Comparison of ENCODE assay signal across 10 mouse cellular contexts in genomic region chr5:24427285-24427633, GRCm38 (mm10). TPM values are rescaled to one million over a fixed set of nuclear protein-coding genes. Genes with fewer than 3 reads are reported as not detected.
A peak's percentile ranks its signal among the peaks of the same experiment; 100 is the strongest.
DNase-seq lines count a peak whose midpoint lies in the region; ATAC-seq and TF ChIP-seq lines count a peak whose summit lies in the region.
"Had no signal": no experiment of that assay in that cellular context is flagged by ENCODE, and none has a peak within 500 bp of the region (broad histone marks: within the 10 kb centered on the region; RNA-seq: fewer than 3 reads in every experiment).

No protein-coding gene starts in this region.

- intact Hi-C loops in heart, postnatal 10 days (cut with DNase I): loop anchor here (2.0 kb wide), 2 partner anchors 18 to 44 kb away; partner anchors contain the start of gene Fastk

- no peak for ATAC-seq in heart, embryonic 14.5 days (ENCODE audit: insufficient number of reproducible peaks, insufficient read depth, low FRiP score, low read depth)
- ATAC-seq in midbrain, embryonic 12.5 days (ENCODE audit: low FRiP score, low read depth): no peak
- ATAC-seq in midbrain, postnatal 0 days (ENCODE audit: low FRiP score): no peak
- no peak for ATAC-seq in limb, embryonic 14.5 days (ENCODE audit: low FRiP score, low read depth)

- H3K4me1 ChIP-seq in heart, embryonic 14.5 days (ENCODE audit: control insufficient read depth in 2 of 2, insufficient read depth in 2 of 2, low read length in 2 of 2): peaks cover 36 to 49% of the 10 kb centered on the region in 2 experiments
- H3K4me1 ChIP-seq in midbrain, embryonic 12.5 days: peaks cover 52% of the 10 kb centered on the region
- H3K4me1 ChIP-seq in midbrain, postnatal 0 days (ENCODE audit: insufficient read depth, low read length): peaks cover 16% of the 10 kb centered on the region; the same call in 1 of the 2 replicates
- peaks cover 40% of the 10 kb centered on the region for H3K4me1 ChIP-seq in limb, embryonic 14.5 days (ENCODE audit: control insufficient read depth, insufficient read depth, low read length)

- H3K9me3 ChIP-seq in heart, embryonic 14.5 days (ENCODE audit: control insufficient read depth, low read length): no peaks in the 10 kb centered on the region
- H3K9me3 ChIP-seq in midbrain, embryonic 12.5 days: no peaks in the 10 kb centered on the region
- no peaks in the 10 kb centered on the region for H3K9me3 ChIP-seq in midbrain, postnatal 0 days (ENCODE audit: low read length)
- no peaks in the 10 kb centered on the region for H3K9me3 ChIP-seq in limb, embryonic 14.5 days (ENCODE audit: control insufficient read depth, low read length)

- WGBS in heart, embryonic 14.5 days: 34% methylated on average over 12 of the region's 12 CpGs
- 15% methylated on average over 12 of the region's 12 CpGs for WGBS in midbrain, embryonic 12.5 days
- 25% methylated on average over 12 of the region's 12 CpGs for WGBS in midbrain, postnatal 0 days
- WGBS in limb, embryonic 14.5 days: 15% methylated on average over 12 of the region's 12 CpGs

- no peak overlapping the region for H3K9ac ChIP-seq in heart, embryonic 14.5 days (ENCODE audit: low read length)
- H3K9ac ChIP-seq in midbrain, embryonic 12.5 days (replicated peaks): peak overlapping the region; percentile 64
- H3K9ac ChIP-seq in midbrain, postnatal 0 days (replicated peaks; ENCODE audit: low read length, poor library complexity, severe bottlenecking): no peak overlapping the region
- H3K9ac ChIP-seq in limb, embryonic 14.5 days (ENCODE audit: low read depth, low read length, severe bottlenecking): no peak overlapping the region
- H3K9ac ChIP-seq: liver, embryonic 14.5 days had no signal

- no peak overlapping the region for H3K27ac ChIP-seq in heart, embryonic 14.5 days (replicated peaks in 1 of 2; ENCODE audit: control insufficient read depth in 1 of 2, insufficient read depth in 1 of 2, low read depth in 2 of 2, low read length in 2 of 2)
- no peak overlapping the region for H3K27ac ChIP-seq in midbrain, embryonic 12.5 days (replicated peaks)
- H3K27ac ChIP-seq in midbrain, postnatal 0 days (ENCODE audit: low read depth, low read length): no peak overlapping the region
- no peak overlapping the region for H3K27ac ChIP-seq in limb, embryonic 14.5 days (replicated peaks; ENCODE audit: low read depth, low read length)
- H3K27ac ChIP-seq: liver, embryonic 14.5 days had no signal

- H3K4me3 ChIP-seq in heart, embryonic 14.5 days (ENCODE audit: control insufficient read depth in 1 of 2, insufficient read depth in 1 of 2, low read depth in 1 of 2, low read length in 2 of 2): 0 out of 4 replicates have a peak overlapping the region, but pooled peaks of 1 of the 2 experiments have one; percentile 72
- 0 out of 2 replicates have a peak overlapping the region, but pooled peaks have one; percentile 1 for H3K4me3 ChIP-seq in midbrain, embryonic 12.5 days
- no peak overlapping the region for H3K4me3 ChIP-seq in midbrain, postnatal 0 days (ENCODE audit: low read depth, low read length)
- peak overlapping the region; percentile 68 for H3K4me3 ChIP-seq in limb, embryonic 14.5 days (replicated peaks; ENCODE audit: low read length)

- peaks cover 31% of the 10 kb centered on the region for H3K36me3 ChIP-seq in heart, embryonic 14.5 days (ENCODE audit: control insufficient read depth, insufficient read depth, low read length)
- peaks cover 33% of the 10 kb centered on the region for H3K36me3 ChIP-seq in midbrain, embryonic 12.5 days
- peaks cover 23% of the 10 kb centered on the region for H3K36me3 ChIP-seq in midbrain, postnatal 0 days (ENCODE audit: insufficient read depth, low read length)
- peaks cover 34% of the 10 kb centered on the region for H3K36me3 ChIP-seq in limb, embryonic 14.5 days (ENCODE audit: control insufficient read depth, insufficient read depth, low read length)

- no peak for TF ChIP-seq CTCF in midbrain, postnatal 0 days (IDR thresholded peaks at IDR 0.05)

- no peaks in the 10 kb centered on the region for H3K27me3 ChIP-seq in heart, embryonic 14.5 days (ENCODE audit: control insufficient read depth, insufficient read depth, low read length)
- peaks cover 22% of the 10 kb centered on the region for H3K27me3 ChIP-seq in midbrain, embryonic 12.5 days
- H3K27me3 ChIP-seq in midbrain, postnatal 0 days (ENCODE audit: insufficient read depth, low read length): no peaks in the 10 kb centered on the region
- no peaks in the 10 kb centered on the region for H3K27me3 ChIP-seq in limb, embryonic 14.5 days (ENCODE audit: control insufficient read depth, insufficient read depth, low read length)

- DNase-seq in heart, postnatal 10 days: no peak
- no peak for DNase-seq in midbrain, postnatal 0 days (ENCODE audit: low spot score)
- no peak for DNase-seq in limb, embryonic 14.5 days (ENCODE audit: low spot score)
- no peak for DNase-seq in embryo, embryonic 11 days
- DNase-seq in urinary bladder, adult 2 months (ENCODE audit: low spot score): no peak
- DNase-seq in cerebellum, postnatal 25 days: no peak
- DNase-seq: cerebellum, adult 2 months had no signal

- peak overlapping the region; percentile 94 for H3K4me2 ChIP-seq in heart, embryonic 14.5 days (ENCODE audit: low read length)
- peak overlapping the region; percentile 85 for H3K4me2 ChIP-seq in midbrain, embryonic 12.5 days (replicated peaks)
- no peak overlapping the region for H3K4me2 ChIP-seq in midbrain, postnatal 0 days (ENCODE audit: low read depth, low read length, poor library complexity, severe bottlenecking)
- H3K4me2 ChIP-seq in limb, embryonic 14.5 days (replicated peaks; ENCODE audit: low read depth, low read length, severe bottlenecking): peak overlapping the region; percentile 94

- TF ChIP-seq POLR2A in limb, embryonic 14.5 days (IDR thresholded peaks at IDR 0.05; ENCODE audit: borderline replicate concordance, extremely low read depth, insufficient read depth, insufficient read length): no peak

RNA-seq across cellular contexts. Expression of gene Slc4a2, which starts 3.6 kb away (rescaled TPM):
- 18.7 and 20.4 TPM in 2 replicates for polyA plus RNA-seq in heart, embryonic 14.5 days (2014; fragmentation: Nextera tagmentation; extraction: Ambion mirVana)
- total RNA-seq in heart, postnatal 10 days (2021): 10 to 100 TPM; 49.2 to 52.4 TPM
- 32.7 and 35.7 TPM in 2 replicates for polyA plus RNA-seq in midbrain, embryonic 12.5 days (2016; fragmentation: Nextera tagmentation; extraction: Ambion mirVana)
- 35.7 and 42.1 TPM in 2 replicates for total RNA-seq in midbrain, postnatal 0 days (2014; rRNA removed)
- 11.5 and 11.8 TPM in 2 replicates for polyA plus RNA-seq in midbrain, postnatal 0 days (2015; fragmentation: Nextera tagmentation; extraction: Ambion mirVana)
- 69.1 and 84.1 TPM in 2 replicates for polyA plus RNA-seq in limb, embryonic 14.5 days (2012; rRNA removed)
- 30.0 and 37.1 TPM in 2 replicates for polyA plus RNA-seq in limb, embryonic 14.5 days (2014; fragmentation: Nextera tagmentation; extraction: Ambion mirVana)
- polyA plus RNA-seq in urinary bladder, adult 2 months (2012; rRNA removed): 61.6 and 63.0 TPM in 2 replicates

RNA-seq across cellular contexts. Expression of gene Cdk5, which starts 3.9 kb away (rescaled TPM):
- 28.6 and 31.0 TPM in 2 replicates for polyA plus RNA-seq in heart, embryonic 14.5 days (2014; fragmentation: Nextera tagmentation; extraction: Ambion mirVana)
- 10 to 100 TPM; 21.5 to 25.0 TPM for total RNA-seq in heart, postnatal 10 days (2021)
- polyA plus RNA-seq in midbrain, embryonic 12.5 days (2016; fragmentation: Nextera tagmentation; extraction: Ambion mirVana): 64.1 and 76.9 TPM in 2 replicates
- total RNA-seq in midbrain, postnatal 0 days (2014; rRNA removed): 96.5 and 104 TPM in 2 replicates
- polyA plus RNA-seq in midbrain, postnatal 0 days (2015; fragmentation: Nextera tagmentation; extraction: Ambion mirVana): 168 and 182 TPM in 2 replicates
- polyA plus RNA-seq in limb, embryonic 14.5 days (2012; rRNA removed): 127 and 165 TPM in 2 replicates
- 51.7 TPM in 2 replicates for polyA plus RNA-seq in limb, embryonic 14.5 days (2014; fragmentation: Nextera tagmentation; extraction: Ambion mirVana)
- polyA plus RNA-seq in urinary bladder, adult 2 months (2012; rRNA removed): 61.4 and 77.8 TPM in 2 replicates

RNA-seq across cellular contexts. Expression of gene Asic3, which starts 14.1 kb away (rescaled TPM):
- polyA plus RNA-seq in heart, embryonic 14.5 days (2014; fragmentation: Nextera tagmentation; extraction: Ambion mirVana): 0.12 TPM in 1 of 2 replicates, not detected in the other
- total RNA-seq in heart, postnatal 10 days (2021): under 1 TPM; 0.12 to 0.22 TPM
- 0.17 and 0.27 TPM in 2 replicates for polyA plus RNA-seq in midbrain, embryonic 12.5 days (2016; fragmentation: Nextera tagmentation; extraction: Ambion mirVana)
- total RNA-seq in midbrain, postnatal 0 days (2014; rRNA removed): 0.05 TPM in 1 of 2 replicates, not detected in the other
- polyA plus RNA-seq in midbrain, postnatal 0 days (2015; fragmentation: Nextera tagmentation; extraction: Ambion mirVana): 0.29 and 0.59 TPM in 2 replicates
- polyA plus RNA-seq in limb, embryonic 14.5 days (2012; rRNA removed): 3.0 and 6.2 TPM in 2 replicates
- 0.36 and 1.2 TPM in 2 replicates for polyA plus RNA-seq in limb, embryonic 14.5 days (2014; fragmentation: Nextera tagmentation; extraction: Ambion mirVana)
- polyA plus RNA-seq in urinary bladder, adult 2 months (2012; rRNA removed): 0.29 and 0.50 TPM in 2 replicates
- polyA plus RNA-seq: liver, embryonic 14.5 days had no signal

RNA-seq across cellular contexts. Expression of gene Fastk, which starts 17.8 kb away (rescaled TPM):
- polyA plus RNA-seq in heart, embryonic 14.5 days (2014; fragmentation: Nextera tagmentation; extraction: Ambion mirVana): 157 and 181 TPM in 2 replicates
- 100 to 1,000 TPM; 207 to 209 TPM for total RNA-seq in heart, postnatal 10 days (2021)
- polyA plus RNA-seq in midbrain, embryonic 12.5 days (2016; fragmentation: Nextera tagmentation; extraction: Ambion mirVana): 102 and 116 TPM in 2 replicates
- total RNA-seq in midbrain, postnatal 0 days (2014; rRNA removed): 139 and 174 TPM in 2 replicates
- polyA plus RNA-seq in midbrain, postnatal 0 days (2015; fragmentation: Nextera tagmentation; extraction: Ambion mirVana): 97.9 and 109 TPM in 2 replicates
- polyA plus RNA-seq in limb, embryonic 14.5 days (2012; rRNA removed): 295 and 397 TPM in 2 replicates
- 113 and 120 TPM in 2 replicates for polyA plus RNA-seq in limb, embryonic 14.5 days (2014; fragmentation: Nextera tagmentation; extraction: Ambion mirVana)
- 134 and 154 TPM in 2 replicates for polyA plus RNA-seq in urinary bladder, adult 2 months (2012; rRNA removed)

RNA-seq across cellular contexts. Expression of gene Tmub1, which starts 20.4 kb away (rescaled TPM):
- polyA plus RNA-seq in heart, embryonic 14.5 days (2014; fragmentation: Nextera tagmentation; extraction: Ambion mirVana): 18.3 and 20.5 TPM in 2 replicates
- total RNA-seq in heart, postnatal 10 days (2021): 10 to 100 TPM in 1 of 2 experiments, 1 to 10 TPM in 1; 9.6 to 10.7 TPM
- 31.8 and 35.4 TPM in 2 replicates for polyA plus RNA-seq in midbrain, embryonic 12.5 days (2016; fragmentation: Nextera tagmentation; extraction: Ambion mirVana)
- total RNA-seq in midbrain, postnatal 0 days (2014; rRNA removed): 52.1 and 91.5 TPM in 2 replicates
- 65.3 and 65.5 TPM in 2 replicates for polyA plus RNA-seq in midbrain, postnatal 0 days (2015; fragmentation: Nextera tagmentation; extraction: Ambion mirVana)
- polyA plus RNA-seq in limb, embryonic 14.5 days (2012; rRNA removed): 29.8 and 35.5 TPM in 2 replicates
- polyA plus RNA-seq in limb, embryonic 14.5 days (2014; fragmentation: Nextera tagmentation; extraction: Ambion mirVana): 23.2 and 23.5 TPM in 2 replicates
- polyA plus RNA-seq in urinary bladder, adult 2 months (2012; rRNA removed): 24.5 TPM in 2 replicates
